Mouse (Mus musculus): ENCODE data around the gene Ros1. TPM values are rescaled to one million over a fixed set of nuclear protein-coding genes. Genes with fewer than 3 reads are reported as not detected.

Ros1 gene
- polyA plus RNA-seq (2015; fragmentation: Nextera tagmentation; extraction: Ambion mirVana): not detected in 2 replicates

DNA sequence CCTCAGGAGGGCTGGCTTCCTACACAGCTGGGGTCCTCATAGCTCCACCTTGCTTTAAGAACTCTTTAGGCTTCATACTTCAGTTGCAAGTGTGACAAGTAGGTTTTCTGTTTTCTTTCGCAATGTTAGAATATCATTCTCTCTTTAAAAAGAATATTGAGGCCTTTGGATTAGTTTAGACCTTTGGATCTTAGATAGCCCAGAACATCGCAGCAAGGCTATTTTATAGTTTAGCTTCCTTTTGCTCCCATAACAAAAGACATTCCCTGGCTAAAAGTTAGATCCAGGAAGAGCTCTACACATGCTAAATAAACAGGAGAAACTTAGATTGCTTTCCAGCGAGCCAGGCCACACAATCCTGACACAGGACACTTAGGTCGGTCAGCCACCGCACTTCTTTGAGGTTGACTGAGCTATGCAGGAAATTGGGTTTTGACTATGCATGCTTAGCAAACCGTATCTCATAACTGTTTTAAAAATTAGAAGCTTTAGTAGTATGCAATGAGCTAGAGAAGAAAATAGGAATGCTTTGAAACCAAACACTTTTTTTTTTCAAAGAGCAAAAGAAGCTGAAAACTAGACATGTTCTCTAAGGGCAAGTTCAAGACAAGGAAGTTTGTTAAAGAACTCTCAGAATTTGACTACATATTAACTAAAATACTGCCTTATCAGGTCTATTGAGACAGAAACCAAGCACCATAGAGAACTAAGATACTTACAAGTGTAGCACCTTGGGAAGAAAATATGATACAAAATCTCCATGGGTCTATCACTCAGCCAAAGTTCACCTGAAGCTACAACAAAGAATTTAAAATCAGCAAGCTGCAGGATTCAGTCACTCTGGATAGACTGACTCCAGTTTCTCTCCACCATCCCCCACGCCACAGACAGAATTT lies at the start of gene Ros1:
Ros1 (minus strand) TSS at position 288 of the 896 bp plus-strand sequence.

GRCm38 (mm10) chr10:52233301-52233968 lies 38.4 kb upstream of the Ros1 start, which contains the start of gene Dcbld1:
TSS of gene Dcbld1 (plus strand) at chr10:52233619.

GRCm38 (mm10) chr10:52022413-52023212 lies 172.4 kb downstream of the Ros1 start, which contains the start of gene Vgll2:
TSS of gene Vgll2 (plus strand) at chr10:52022502.

Other genes with a start within 250 kb of the Ros1 start
- gene Vgll2, start 172.7 kb downstream of the Ros1 start, polyA plus RNA-seq (2015; fragmentation: Nextera tagmentation; extraction: Ambion mirVana): not detected in 2 replicates
- gene Dcbld1, start 38.4 kb upstream of the Ros1 start, polyA plus RNA-seq (2015; fragmentation: Nextera tagmentation; extraction: Ambion mirVana): 2.8 and 3.1 TPM in 2 replicates
- gene Gm26741, start 163.5 kb upstream of the Ros1 start, polyA plus RNA-seq (2015; fragmentation: Nextera tagmentation; extraction: Ambion mirVana): not detected in 2 replicates
- gene Gopc, start 186.9 kb upstream of the Ros1 start, polyA plus RNA-seq (2015; fragmentation: Nextera tagmentation; extraction: Ambion mirVana): 5.0 and 7.5 TPM in 2 replicates
- not detected in 2 replicates for gene Nepn, start 193.7 kb upstream of the Ros1 start, polyA plus RNA-seq (2015; fragmentation: Nextera tagmentation; extraction: Ambion mirVana)
- gene Nus1, start 222.3 kb upstream of the Ros1 start, polyA plus RNA-seq (2015; fragmentation: Nextera tagmentation; extraction: Ambion mirVana): 8.5 TPM in 2 replicates